Mouse (Mus musculus) urinary bladder, postnatal 36 days (tissue): Measurements from ENCODE around the gene Hnrnpa1.
"Not testable (repeated sequence)": the region's sequence is repeated elsewhere in the genome, so short reads cannot be mapped to it uniquely, and the experiment has no call there.

Source experiments
- DNase-seq, 2 experiments: peaks; one replicate each; pipeline ENCODE4 v3.0.0; 2022; ENCODE audit warnings: low spot score in 2 of 2, mixed read lengths in 1 of 2

Hnrnpa1 gene

GRCm38 (mm10) chr15:103241071-103242018 is 1.1 kb downstream of the Hnrnpa1 start:
- not testable (repeated sequence) for DNase-seq

DNA sequence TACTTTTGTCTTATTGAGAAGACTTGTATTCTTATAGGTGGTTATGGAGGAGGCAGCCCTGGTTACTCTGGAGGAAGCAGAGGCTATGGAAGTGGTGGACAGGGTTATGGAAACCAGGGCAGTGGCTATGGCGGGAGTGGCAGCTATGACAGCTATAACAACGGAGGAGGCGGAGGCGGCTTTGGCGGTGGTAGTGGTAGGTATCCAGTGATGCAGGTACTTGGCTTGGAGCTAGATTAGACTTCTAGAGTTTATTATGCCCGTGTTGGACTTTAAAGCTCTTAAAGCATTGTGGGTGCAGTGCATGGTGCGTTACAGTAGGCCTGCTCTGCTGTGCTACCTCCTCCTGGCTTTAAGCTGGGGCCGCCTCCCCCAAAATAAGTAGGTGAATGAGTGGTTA is 2.7 kb downstream of the Hnrnpa1 start:
- DNase-seq, result no peak

- DNase-seq, result no peak
These were observed 5.4 kb downstream of the Hnrnpa1 start for GRCm38 (mm10) chr15:103245616-103246015.

- DNase-seq, result no peak
These were observed 7.0 kb downstream of the Hnrnpa1 start for GRCm38 (mm10) chr15:103247078-103247781.

DNA sequence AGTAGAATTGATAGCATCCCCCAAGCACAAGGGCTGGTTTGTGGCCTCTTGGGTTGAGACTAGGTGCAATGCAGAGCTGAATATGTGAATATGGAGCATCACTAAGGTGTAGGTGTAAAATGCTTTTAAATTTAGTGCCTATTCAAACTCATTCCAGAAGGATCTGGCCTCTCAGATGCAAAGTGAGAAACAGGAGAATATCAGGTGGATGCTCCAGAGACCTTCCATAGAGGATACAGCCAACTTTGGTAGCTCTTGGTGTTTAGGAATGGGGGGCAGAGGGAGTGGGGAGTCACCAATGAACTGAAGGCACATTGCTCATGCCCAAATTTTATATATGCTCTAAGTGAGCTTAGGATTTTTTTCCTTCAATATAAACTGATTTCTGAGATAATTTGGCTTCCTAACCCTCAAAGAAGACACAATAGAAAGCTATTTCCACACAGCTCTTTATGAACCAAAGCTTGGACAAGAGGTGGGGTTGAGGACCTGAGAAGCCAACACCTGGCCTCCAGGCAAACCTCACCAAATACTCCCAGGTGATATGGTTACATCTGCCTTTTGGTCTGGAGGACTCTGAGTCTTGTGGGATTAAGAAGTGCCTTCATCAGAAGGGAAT is 7.7 kb downstream of the Hnrnpa1 start:
- DNase-seq, result no peak

DNA sequence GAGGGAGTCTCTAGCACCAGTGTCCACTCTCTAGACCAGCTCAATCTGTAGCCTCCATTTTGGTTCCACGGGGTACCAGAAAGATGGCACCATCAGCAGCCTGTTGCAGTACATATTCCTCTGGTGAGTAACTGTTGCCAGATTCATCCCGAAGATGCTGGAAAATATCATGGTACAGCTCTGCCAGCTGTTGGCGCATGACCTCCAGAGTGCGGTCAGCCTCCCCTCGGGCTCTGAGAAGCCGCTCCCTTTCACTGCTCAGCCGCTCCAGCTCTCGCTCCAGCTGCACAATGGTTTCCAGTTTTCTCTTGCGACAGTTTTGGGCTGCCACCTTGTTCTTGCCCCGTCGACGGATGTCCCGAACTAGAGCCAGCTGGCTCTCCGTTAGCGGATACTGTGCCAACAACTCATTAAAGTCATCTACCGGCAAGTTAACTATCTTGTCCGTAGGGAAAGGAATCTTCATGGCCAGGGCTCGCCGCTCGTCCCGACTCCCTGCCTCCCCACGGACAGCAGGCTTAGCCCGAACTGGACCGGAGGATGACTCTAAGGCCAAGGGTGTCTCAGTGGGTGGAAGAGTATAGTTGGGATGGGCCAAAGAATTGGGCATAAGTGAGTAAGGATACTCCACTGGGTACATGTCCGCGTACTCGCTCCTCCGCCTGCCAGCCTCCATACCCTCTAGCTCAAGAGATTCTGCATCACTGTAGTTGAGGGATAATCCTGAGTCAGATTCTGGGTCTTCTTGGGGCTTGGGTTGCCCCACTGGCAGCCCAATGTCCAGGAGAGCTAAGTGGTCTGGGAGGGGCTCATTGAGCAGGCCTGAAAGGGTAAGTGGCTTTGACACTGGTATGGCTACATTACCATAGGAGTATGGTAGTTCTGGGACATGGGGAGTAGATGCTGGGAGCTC is 8.4 kb downstream of the Hnrnpa1 start:
- DNase-seq, result peak in 1 of 2 experiments; percentile 36

DNA sequence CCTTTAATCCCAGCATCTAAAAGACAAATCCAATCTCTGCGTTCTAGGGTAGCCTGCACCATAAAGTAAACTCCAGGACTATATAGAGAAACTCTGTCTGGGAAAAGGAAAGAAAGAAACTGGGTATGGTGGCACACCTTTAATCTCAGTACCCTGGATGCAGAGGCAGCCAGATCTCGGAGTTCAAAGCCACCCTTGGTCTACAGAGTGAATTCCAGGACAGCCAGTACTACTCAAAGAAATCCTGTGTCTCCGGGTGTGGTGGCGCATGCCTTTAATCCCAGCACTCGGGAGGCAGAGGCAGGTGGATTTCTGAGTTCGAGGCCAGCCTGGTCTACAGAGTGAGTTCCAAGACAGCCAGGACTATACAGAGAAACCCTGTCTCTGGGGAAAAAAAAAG is 9.3 kb downstream of the Hnrnpa1 start:
- not testable (repeated sequence) for DNase-seq

DNA sequence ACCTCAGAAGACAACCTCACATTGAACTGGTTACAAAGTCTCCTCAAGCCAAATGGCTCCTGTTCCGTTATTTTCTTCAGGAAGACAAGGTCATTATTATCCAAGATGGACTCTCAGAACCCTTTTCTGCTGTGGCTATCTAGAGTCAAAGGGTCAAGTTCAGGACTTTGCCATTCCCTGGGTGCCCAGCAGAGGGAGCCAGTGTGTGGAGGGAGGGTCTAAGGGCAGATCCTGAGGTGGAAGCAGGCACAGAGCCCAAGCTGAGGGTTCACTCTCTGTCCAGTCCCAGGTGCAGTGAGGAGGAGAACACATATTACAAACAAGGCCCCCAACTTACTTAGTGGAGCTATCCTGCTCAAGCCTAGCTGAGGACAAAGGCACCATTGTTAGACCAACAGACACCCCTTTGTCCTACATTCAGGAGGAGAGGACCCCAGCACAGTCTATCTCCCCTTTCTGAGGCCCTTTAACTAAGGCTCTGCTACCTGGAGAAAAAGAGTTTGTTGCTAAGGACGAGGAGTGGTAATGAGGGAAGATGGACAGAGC is 10.0 kb downstream of the Hnrnpa1 start:
- peak; percentile 46 to 60 for DNase-seq

- no peak for DNase-seq
These were observed 11.4 kb downstream of the Hnrnpa1 start for GRCm38 (mm10) chr15:103251595-103251994.

- no peak for DNase-seq
These were observed 12.4 kb downstream of the Hnrnpa1 start for GRCm38 (mm10) chr15:103252660-103253059.

DNA sequence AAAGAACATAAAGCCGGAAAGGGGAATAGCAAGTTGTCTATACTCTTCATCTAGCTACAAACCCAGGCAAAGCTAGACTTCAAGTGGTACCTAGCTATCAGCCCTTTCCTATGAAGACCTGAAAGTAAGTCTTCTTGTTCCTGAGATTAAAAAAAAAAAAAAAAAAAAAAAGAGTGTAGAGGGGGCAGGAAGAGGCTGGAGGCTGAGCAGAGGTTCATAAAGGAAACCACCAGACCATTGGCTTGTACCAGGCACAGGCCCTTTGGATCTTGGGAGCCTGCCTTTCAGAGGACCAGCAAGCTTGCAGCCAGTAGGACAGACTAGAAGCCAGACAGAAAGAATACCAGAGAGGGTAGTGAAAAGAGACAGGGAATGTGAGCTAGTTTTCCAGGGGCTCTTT is 13.1 kb downstream of the Hnrnpa1 start:
- DNase-seq, result no peak

- peak; percentile 12 to 13 for DNase-seq
These were observed 14.9 kb downstream of the Hnrnpa1 start for GRCm38 (mm10) chr15:103255169-103255568.

DNA sequence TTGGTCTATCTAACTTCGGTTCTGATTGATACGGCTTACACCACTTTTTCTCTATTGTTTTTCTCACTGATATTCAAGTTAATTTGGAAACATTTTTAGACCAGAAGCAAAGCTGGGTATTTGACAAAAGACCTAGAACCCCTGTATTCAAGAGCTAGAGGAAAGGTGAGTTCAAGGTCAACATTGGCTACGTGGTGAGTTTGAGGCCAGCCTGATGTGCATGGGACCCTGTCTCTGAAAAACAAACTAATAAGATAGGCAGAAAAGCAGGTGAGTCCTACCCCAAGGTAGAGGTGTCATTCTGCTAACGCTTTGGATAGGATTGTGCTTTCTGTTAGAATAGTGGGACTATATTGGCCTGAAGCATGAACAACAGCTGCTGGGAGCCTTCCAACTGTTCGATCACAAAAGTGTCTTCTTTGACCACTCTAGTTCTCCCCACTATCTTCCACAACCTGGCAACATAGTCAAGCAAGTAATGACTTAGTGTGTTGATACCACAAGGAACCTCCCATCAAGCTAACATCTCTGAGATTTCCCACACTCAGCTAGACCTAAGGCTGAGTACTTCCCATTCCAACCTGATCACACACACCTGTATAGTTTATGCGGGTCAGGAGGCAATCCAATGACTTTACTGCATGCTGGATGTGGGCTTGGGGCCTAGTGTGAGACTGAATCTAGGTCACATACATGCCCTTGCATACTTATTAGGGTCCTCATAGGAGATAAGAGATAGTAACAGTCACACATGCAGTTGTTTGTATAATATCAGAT is 16.2 kb downstream of the Hnrnpa1 start:
- DNase-seq, result no peak

- peak; percentile 61 to 85 for DNase-seq
These were observed 17.8 kb downstream of the Hnrnpa1 start, which contains the start of gene Nfe2 for GRCm38 (mm10) chr15:103257790-103258728. TSS of gene Nfe2 (minus strand) at chr15:103258403.

GRCm38 (mm10) chr15:103259162-103259561 is 18.9 kb downstream of the Hnrnpa1 start:
- DNase-seq, result no peak

- no peak for DNase-seq
These were observed 19.8 kb downstream of the Hnrnpa1 start for GRCm38 (mm10) chr15:103259989-103260388.

- no peak for DNase-seq
These were observed 24.6 kb downstream of the Hnrnpa1 start for GRCm38 (mm10) chr15:103264794-103265193.

DNA sequence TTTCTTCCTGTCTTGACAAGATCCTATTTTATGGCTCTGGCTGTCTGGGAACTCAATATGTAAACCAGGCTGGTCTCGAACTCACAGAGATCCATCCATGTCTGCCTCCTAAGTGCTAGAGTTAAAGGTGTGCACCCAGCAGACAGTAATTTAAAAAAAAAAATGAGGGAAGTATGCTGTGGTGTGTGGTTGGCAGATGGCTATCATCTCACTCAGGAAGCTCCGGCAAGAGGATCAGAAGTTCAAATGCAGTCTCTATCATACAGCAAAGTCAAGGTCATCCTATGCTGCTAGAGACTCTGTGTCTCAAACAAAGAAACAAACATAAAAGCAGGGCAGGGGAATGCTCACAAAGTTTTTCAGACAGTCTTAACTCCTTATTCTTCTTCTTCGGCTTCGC is 28.7 kb downstream of the Hnrnpa1 start:
- DNase-seq, result no peak
